Mouse (Mus musculus) lung, postnatal 0 days (tissue): ENCODE measurements around the gene D2hgdh.

Experiments used
- CTCF ChIP-seq: IDR thresholded peaks from 2 replicates; pipeline ENCODE4 v1.5.1; 2016; ENCODE audit warnings: antibody characterized with exemption, mild to moderate bottlenecking
- EP300 ChIP-seq: IDR thresholded peaks from 2 replicates; pipeline ENCODE4 v1.6.1; 2016; ENCODE audit warnings: antibody characterized with exemption, mild to moderate bottlenecking, control low read depth

DNA sequence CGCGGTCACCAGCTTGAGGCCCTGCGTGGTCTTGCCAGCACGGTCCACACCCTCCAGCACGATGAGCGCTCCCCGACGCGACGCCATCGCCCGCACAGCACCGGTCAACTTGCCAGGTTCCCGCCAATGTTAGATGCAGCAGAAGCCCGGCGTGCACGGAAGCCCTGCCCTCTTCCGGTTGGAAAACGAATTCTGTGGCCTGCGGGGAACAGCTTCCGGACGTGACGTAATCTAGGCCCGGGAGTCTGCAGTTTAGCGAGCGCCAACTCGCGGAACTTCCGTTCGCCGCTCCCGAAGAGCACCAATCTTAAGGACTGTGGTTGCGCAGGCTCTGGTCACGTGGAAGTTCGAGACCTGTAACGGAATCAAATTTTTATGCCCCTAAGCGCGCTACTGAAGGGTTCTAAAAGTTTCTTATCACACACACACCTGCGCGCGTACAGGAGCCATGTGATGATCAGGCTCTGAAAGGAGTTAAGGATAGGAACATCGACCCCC is 22.9 kb upstream of the D2hgdh start, which contains the start of gene Dtymk:
- peak; percentile 71 for TF ChIP-seq CTCF
- TF ChIP-seq EP300, result 0 out of 2 replicates have a peak, but pooled peaks have one; percentile 19
